Mouse (Mus musculus): Measurements from ENCODE around the gene Blzf1. TPM values are rescaled to one million over a fixed set of nuclear protein-coding genes. Genes with fewer than 3 reads are reported as not detected.
A peak's percentile ranks its signal among the peaks of the same experiment; 100 is the strongest.

The Blzf1 gene
- 28.6 and 29.6 TPM in 2 replicates for polyA plus RNA-seq (2014; fragmentation: Nextera tagmentation; extraction: Ambion mirVana)

GRCm38 (mm10) chr1:164307124-164307751 is at the start of gene Blzf1:
Gene Blzf1, minus strand, starts transcription at chr1:164307489.
- peak within 1 kb of the TSS; percentile 69 for H3K9ac ChIP-seq (ENCODE audit: low read depth, low read length)
- under 1% methylated on average over 35 of the region's 35 CpGs for WGBS
- peak within 1 kb of the TSS; percentile 66 for H3K4me2 ChIP-seq (ENCODE audit: low read depth, low read length)
- no peaks in the 10 kb centered on the region for H3K9me3 ChIP-seq (ENCODE audit: control insufficient read depth, low read length)
- H3K27me3 ChIP-seq (replicated peaks; ENCODE audit: control insufficient read depth, insufficient read depth, low read length) = no peaks in the 10 kb centered on the region
- peak; percentile 98 for ATAC-seq (ENCODE audit: low read depth)
- H3K36me3 ChIP-seq (ENCODE audit: control insufficient read depth, insufficient read depth, low read length) = peaks cover 20% of the 10 kb centered on the region
- peak; percentile 99 for DNase-seq (ENCODE audit: low spot score)
- peaks cover 19% of the 10 kb centered on the region for H3K4me1 ChIP-seq (ENCODE audit: control insufficient read depth, insufficient read depth, low read length)
- H3K27ac ChIP-seq (replicated peaks; ENCODE audit: low read depth, low read length) = peak within 1 kb of the TSS; percentile 76
- H3K4me3 ChIP-seq (ENCODE audit: low read depth, low read length) = peak within 1 kb of the TSS; percentile 60

GRCm38 (mm10) chr1:164353443-164353842 is 46.2 kb upstream of the Blzf1 start:
- 55% methylated on average over 3 of the region's 3 CpGs for WGBS
- Histone ChIP-seq H3K36me3 (ENCODE audit: control insufficient read depth, insufficient read depth, low read length) (peaks cover 3% of the 10 kb centered on the region; the same call in 1 of the 2 replicates), H3K9me3 (ENCODE audit: control insufficient read depth, low read length) (no peaks in the 10 kb centered on the region), H3K4me1 (ENCODE audit: control insufficient read depth, insufficient read depth, low read length) (no peaks in the 10 kb centered on the region), H3K27ac (replicated peaks; ENCODE audit: low read depth, low read length) (no peak overlapping the region), H3K4me2 (ENCODE audit: low read depth, low read length) (no peak overlapping the region), H3K27me3 (replicated peaks; ENCODE audit: control insufficient read depth, insufficient read depth, low read length) (no peaks in the 10 kb centered on the region), H3K4me3 (ENCODE audit: low read depth, low read length) (no peak overlapping the region), H3K9ac (ENCODE audit: low read depth, low read length) (no peak overlapping the region)
- no peak for DNase-seq (ENCODE audit: low spot score)
- no peak for ATAC-seq (ENCODE audit: low read depth)

- no peak overlapping the region for H3K4me3 ChIP-seq (ENCODE audit: low read depth, low read length)
- no peaks in the 10 kb centered on the region for H3K27me3 ChIP-seq (replicated peaks; ENCODE audit: control insufficient read depth, insufficient read depth, low read length)
- H3K36me3 ChIP-seq (ENCODE audit: control insufficient read depth, insufficient read depth, low read length) = peaks cover 48% of the 10 kb centered on the region
- H3K4me1 ChIP-seq (ENCODE audit: control insufficient read depth, insufficient read depth, low read length) = no peaks in the 10 kb centered on the region
- no peak for DNase-seq (ENCODE audit: low spot score)
- WGBS = 80% methylated on average over 3 of the region's 3 CpGs
- ATAC-seq (ENCODE audit: low read depth) = no peak
- H3K9ac ChIP-seq (ENCODE audit: low read depth, low read length) = no peak overlapping the region
- peaks cover 5% of the 10 kb centered on the region; the same call in 1 of the 2 replicates for H3K9me3 ChIP-seq (ENCODE audit: control insufficient read depth, low read length)
- no peak overlapping the region for H3K27ac ChIP-seq (replicated peaks; ENCODE audit: low read depth, low read length)
- H3K4me2 ChIP-seq (ENCODE audit: low read depth, low read length) = no peak overlapping the region
Observed at GRCm38 (mm10) chr1:164342161-164342560, 34.9 kb upstream of the Blzf1 start.

GRCm38 (mm10) chr1:164335846-164336245 is 28.6 kb upstream of the Blzf1 start:
- Histone ChIP-seq H3K4me1 (ENCODE audit: control insufficient read depth, insufficient read depth, low read length) (no peaks in the 10 kb centered on the region), H3K27ac (replicated peaks; ENCODE audit: low read depth, low read length) (no peak overlapping the region), H3K27me3 (replicated peaks; ENCODE audit: control insufficient read depth, insufficient read depth, low read length) (no peaks in the 10 kb centered on the region), H3K4me3 (ENCODE audit: low read depth, low read length) (no peak overlapping the region), H3K9me3 (ENCODE audit: control insufficient read depth, low read length) (no peaks in the 10 kb centered on the region), H3K36me3 (ENCODE audit: control insufficient read depth, insufficient read depth, low read length) (peaks cover 47% of the 10 kb centered on the region), H3K9ac (ENCODE audit: low read depth, low read length) (no peak overlapping the region), H3K4me2 (ENCODE audit: low read depth, low read length) (no peak overlapping the region)
- ATAC-seq (ENCODE audit: low read depth) = no peak
- WGBS = 81% methylated on average over 4 of the region's 4 CpGs
- DNase-seq (ENCODE audit: low spot score) = no peak

GRCm38 (mm10) chr1:164335435-164335834 is 28.1 kb upstream of the Blzf1 start:
- Histone ChIP-seq H3K4me2 (ENCODE audit: low read depth, low read length) (no peak overlapping the region), H3K4me1 (ENCODE audit: control insufficient read depth, insufficient read depth, low read length) (no peaks in the 10 kb centered on the region), H3K4me3 (ENCODE audit: low read depth, low read length) (no peak overlapping the region), H3K27me3 (replicated peaks; ENCODE audit: control insufficient read depth, insufficient read depth, low read length) (no peaks in the 10 kb centered on the region), H3K9me3 (ENCODE audit: control insufficient read depth, low read length) (no peaks in the 10 kb centered on the region), H3K9ac (ENCODE audit: low read depth, low read length) (no peak overlapping the region), H3K36me3 (ENCODE audit: control insufficient read depth, insufficient read depth, low read length) (peaks cover 44% of the 10 kb centered on the region), H3K27ac (replicated peaks; ENCODE audit: low read depth, low read length) (no peak overlapping the region)
- 93% methylated on average over 3 of the region's 3 CpGs for WGBS
- ATAC-seq (ENCODE audit: low read depth) = no peak
- no peak for DNase-seq (ENCODE audit: low spot score)

- H3K27ac ChIP-seq (replicated peaks; ENCODE audit: low read depth, low read length) = no peak overlapping the region
- no peaks in the 10 kb centered on the region for H3K4me1 ChIP-seq (ENCODE audit: control insufficient read depth, insufficient read depth, low read length)
- WGBS = 79% methylated on average over 11 of the region's 11 CpGs
- H3K27me3 ChIP-seq (replicated peaks; ENCODE audit: control insufficient read depth, insufficient read depth, low read length) = no peaks in the 10 kb centered on the region
- no peaks in the 10 kb centered on the region for H3K9me3 ChIP-seq (ENCODE audit: control insufficient read depth, low read length)
- ATAC-seq (ENCODE audit: low read depth) = no peak
- peaks cover 25% of the 10 kb centered on the region for H3K36me3 ChIP-seq (ENCODE audit: control insufficient read depth, insufficient read depth, low read length)
- H3K9ac ChIP-seq (ENCODE audit: low read depth, low read length) = no peak overlapping the region
- no peak overlapping the region for H3K4me3 ChIP-seq (ENCODE audit: low read depth, low read length)
- no peak for DNase-seq (ENCODE audit: low spot score)
- H3K4me2 ChIP-seq (ENCODE audit: low read depth, low read length) = no peak overlapping the region
Observed at GRCm38 (mm10) chr1:164332559-164332958, 25.3 kb upstream of the Blzf1 start.

GRCm38 (mm10) chr1:164327764-164328163 is 20.5 kb upstream of the Blzf1 start:
- Histone ChIP-seq H3K27ac (replicated peaks; ENCODE audit: low read depth, low read length) (no peak overlapping the region), H3K4me2 (ENCODE audit: low read depth, low read length) (no peak overlapping the region), H3K4me1 (ENCODE audit: control insufficient read depth, insufficient read depth, low read length) (no peaks in the 10 kb centered on the region), H3K9me3 (ENCODE audit: control insufficient read depth, low read length) (no peaks in the 10 kb centered on the region), H3K4me3 (ENCODE audit: low read depth, low read length) (no peak overlapping the region), H3K9ac (ENCODE audit: low read depth, low read length) (no peak overlapping the region), H3K27me3 (replicated peaks; ENCODE audit: control insufficient read depth, insufficient read depth, low read length) (no peaks in the 10 kb centered on the region), H3K36me3 (ENCODE audit: control insufficient read depth, insufficient read depth, low read length) (no peaks in the 10 kb centered on the region)
- DNase-seq (ENCODE audit: low spot score) (no peak), ATAC-seq (ENCODE audit: low read depth) (no peak)
- WGBS = 80% methylated on average over 7 of the region's 7 CpGs

GRCm38 (mm10) chr1:164326600-164327155 is 19.4 kb upstream of the Blzf1 start:
- ATAC-seq (ENCODE audit: low read depth) = peak; percentile 76; the same call in 1 of the 2 replicates
- Histone ChIP-seq H3K9ac (ENCODE audit: low read depth, low read length) (no peak overlapping the region), H3K36me3 (ENCODE audit: control insufficient read depth, insufficient read depth, low read length) (no peaks in the 10 kb centered on the region), H3K27ac (replicated peaks; ENCODE audit: low read depth, low read length) (no peak overlapping the region), H3K4me3 (ENCODE audit: low read depth, low read length) (no peak overlapping the region), H3K4me2 (ENCODE audit: low read depth, low read length) (no peak overlapping the region), H3K4me1 (ENCODE audit: control insufficient read depth, insufficient read depth, low read length) (no peaks in the 10 kb centered on the region), H3K9me3 (ENCODE audit: control insufficient read depth, low read length) (no peaks in the 10 kb centered on the region), H3K27me3 (replicated peaks; ENCODE audit: control insufficient read depth, insufficient read depth, low read length) (no peaks in the 10 kb centered on the region)
- DNase-seq (ENCODE audit: low spot score) = peak; percentile 40
- 49% methylated on average over 6 of the region's 6 CpGs for WGBS

GRCm38 (mm10) chr1:164324878-164325277 is 17.6 kb upstream of the Blzf1 start:
- no peak for DNase-seq (ENCODE audit: low spot score)
- no peaks in the 10 kb centered on the region for H3K9me3 ChIP-seq (ENCODE audit: control insufficient read depth, low read length)
- 90% methylated on average over 2 of the region's 2 CpGs for WGBS
- H3K4me1 ChIP-seq (ENCODE audit: control insufficient read depth, insufficient read depth, low read length) = no peaks in the 10 kb centered on the region
- no peak for ATAC-seq (ENCODE audit: low read depth)
- H3K4me2 ChIP-seq (ENCODE audit: low read depth, low read length) = no peak overlapping the region
- no peaks in the 10 kb centered on the region for H3K27me3 ChIP-seq (replicated peaks; ENCODE audit: control insufficient read depth, insufficient read depth, low read length)
- no peak overlapping the region for H3K9ac ChIP-seq (ENCODE audit: low read depth, low read length)
- no peaks in the 10 kb centered on the region for H3K36me3 ChIP-seq (ENCODE audit: control insufficient read depth, insufficient read depth, low read length)
- H3K27ac ChIP-seq (replicated peaks; ENCODE audit: low read depth, low read length) = no peak overlapping the region
- no peak overlapping the region for H3K4me3 ChIP-seq (ENCODE audit: low read depth, low read length)

Measured in embryonic facial prominence, embryonic 14.5 days (tissue).